Mouse (Mus musculus): ENCODE results near the gene Gpatch8. TPM values are rescaled to one million over a fixed set of nuclear protein-coding genes. Genes with fewer than 3 reads are reported as not detected.

Gpatch8 gene
- total and polyA plus RNA-seq, 3 experiments: 11.5 to 24.7 (median 16.6) TPM

DNA sequence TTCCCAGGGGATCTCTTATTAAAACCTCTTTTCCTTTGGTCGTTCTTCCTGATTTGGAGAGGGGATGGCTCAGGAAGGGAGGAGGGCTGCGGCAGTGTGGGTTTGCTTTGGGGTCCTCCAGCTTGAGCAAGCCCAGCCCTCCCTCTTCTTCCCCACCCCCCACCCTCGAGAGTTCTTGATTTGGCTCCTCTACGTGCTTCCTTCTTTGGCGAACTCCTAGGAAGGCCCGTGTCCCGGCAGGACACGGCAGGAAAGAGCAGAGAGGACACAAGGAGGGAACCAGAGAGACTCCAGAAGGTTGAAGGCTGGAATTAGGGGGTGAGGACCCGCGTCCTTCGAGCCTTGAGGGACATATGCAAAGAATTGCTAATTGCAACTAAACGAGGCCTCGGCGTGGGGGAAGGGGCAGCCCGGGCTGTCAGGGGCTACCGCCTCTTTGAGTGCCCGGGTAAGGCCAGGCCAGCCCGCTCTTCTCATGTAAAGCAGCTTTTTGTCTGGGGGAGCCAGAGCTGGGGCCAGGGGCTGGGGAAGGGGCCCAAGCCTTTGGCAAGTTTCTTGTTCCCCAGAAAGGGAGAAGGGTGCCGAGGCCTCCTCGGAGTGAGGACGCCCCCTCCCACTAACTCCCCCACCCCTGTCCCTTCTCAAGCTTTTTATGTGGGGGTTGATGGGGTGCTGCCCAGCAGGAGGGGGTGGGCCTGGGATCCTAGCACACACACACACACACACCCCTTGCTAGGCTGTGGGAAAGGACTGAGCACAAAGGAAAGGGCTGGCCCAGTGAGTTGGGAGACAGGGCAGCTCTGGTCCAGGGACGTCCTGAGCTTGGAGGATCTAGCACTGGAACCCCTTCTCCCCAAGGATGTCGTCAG is 23.2 kb upstream of the Gpatch8 start, which contains the start of gene Gm11627:
Gene Gm11627 (minus strand): TSS at position 297 of the 869 bp plus-strand sequence.
- Histone ChIP-seq H3K4me2 (ENCODE audit: insufficient read depth, low read depth, poor library complexity, severe bottlenecking) (peak within 1 kb of the TSS; percentile 85), H3K79me2 (replicated peaks; ENCODE audit: control insufficient read depth, extremely low read depth, insufficient read depth, poor library complexity, severe bottlenecking) (no peaks in the 10 kb centered on the region), H3K27ac (ENCODE audit: insufficient read depth, low read depth) (no peak within 1 kb of the TSS), H3K36me3 (replicated peaks in 1 of 2; ENCODE audit: control insufficient read depth in 1 of 2, insufficient read depth in 1 of 2, low read length in 1 of 2) (no peaks in the 10 kb centered on the region), H3K4me1 (ENCODE audit: control insufficient read depth in 1 of 2, insufficient read depth in 2 of 2) (peaks cover 0 to 12% of the 10 kb centered on the region in 2 experiments; a peak in 2 of 4 replicates), H3K27me3 (replicated peaks) (peaks cover 77% of the 10 kb centered on the region), H3K9ac (ENCODE audit: insufficient read depth, low read depth) (peak within 1 kb of the TSS; percentile 38), H3K9me3 (replicated peaks; ENCODE audit: low read length) (no peaks in the 10 kb centered on the region), H3K4me3 (replicated peaks in 1 of 3; ENCODE audit: low read depth in 2 of 3, low read length in 2 of 3, poor library complexity in 1 of 3) (peak within 1 kb of the TSS; percentile 20 to 46 (median 35))
- dilution Hi-C loops (cut with MboI; ENCODE audit: extremely low pct_ligation_motif_present, extremely low pct_unique_long_range_greater_than_20kb, low sequenced_read_pairs) (no loop called here), in situ Hi-C loops (cut with MboI; ENCODE audit: low pct_ligation_motif_present, low pct_unique_long_range_greater_than_20kb, low sequenced_read_pairs) (loop anchor here (5.0 kb wide), 1 partner anchor 68 kb away; no protein-coding TSS in a partner anchor)
- no peak for TF ChIP-seq E2F4 (IDR thresholded peaks at IDR 0.05; ENCODE audit: insufficient replicate concordance, low read depth, low read length)
- no peak for TF ChIP-seq MEF2A (IDR thresholded peaks at IDR 0.05; ENCODE audit: borderline replicate concordance, low read depth, low read length)
- no peak for TF ChIP-seq ELF1 (IDR thresholded peaks at IDR 0.05; ENCODE audit: low read depth, low read length)
- TF ChIP-seq TCF12 (IDR thresholded peaks at IDR 0.05; ENCODE audit: low read depth, low read length): 0 out of 2 replicates have a peak, but pooled peaks have one; percentile 8
- peak; percentile 51; the same call in 1 of the 2 replicates for TF ChIP-seq MAZ (IDR thresholded peaks at IDR 0.05; ENCODE audit: low read depth, low read length)
- TF ChIP-seq BHLHE40 (IDR thresholded peaks at IDR 0.05; ENCODE audit: low read depth, low read length): no peak
- TF ChIP-seq USF1 (IDR thresholded peaks at IDR 0.05; ENCODE audit: low read depth, low read length): no peak
- TF ChIP-seq ETS1 (conservative IDR thresholded peaks at IDR 0.05; ENCODE audit: low read depth, low read length): no peak
- no peak for TF ChIP-seq MYC (IDR thresholded peaks at IDR 0.05; ENCODE audit: low read depth, low read length)
- no peak for TF ChIP-seq MAFK (IDR thresholded peaks at IDR 0.05; ENCODE audit: insufficient replicate concordance, low read length)
- TF ChIP-seq JUN (IDR thresholded peaks at IDR 0.05; ENCODE audit: insufficient read depth, low read depth, low read length): no peak
- no peak for TF ChIP-seq CHD1 (IDR thresholded peaks at IDR 0.05; ENCODE audit: low read depth, low read length)
- no peak for TF ChIP-seq MAX (IDR thresholded peaks at IDR 0.05; ENCODE audit: low read length)
- no peak for TF ChIP-seq SIN3A (IDR thresholded peaks at IDR 0.05; ENCODE audit: low read length)
- TF ChIP-seq SMC3 (IDR thresholded peaks at IDR 0.05; ENCODE audit: low read depth, low read length): no peak
- TF ChIP-seq CHD2 (IDR thresholded peaks at IDR 0.05; ENCODE audit: low read length): peak; percentile 77
- TF ChIP-seq CTCF (conservative IDR thresholded peaks at IDR 0.05 in 1 of 2, IDR thresholded peaks at IDR 0.05 in 1 of 2; ENCODE audit: low read depth in 2 of 2, low read length in 2 of 2): no peak
- TF ChIP-seq HCFC1 (IDR thresholded peaks at IDR 0.05; ENCODE audit: low read depth, low read length): no peak
- no peak for TF ChIP-seq ZMIZ1 (IDR thresholded peaks at IDR 0.05; ENCODE audit: low read depth, low read length)
- DNase-seq (ENCODE audit: extremely low read depth): peak; percentile 17

All from CH12.LX (cell line).